Mouse (Mus musculus): Measurements from ENCODE around the gene Ptprg.
A peak's percentile ranks its signal among the peaks of the same experiment; 100 is the strongest.

Ptprg gene

DNA sequence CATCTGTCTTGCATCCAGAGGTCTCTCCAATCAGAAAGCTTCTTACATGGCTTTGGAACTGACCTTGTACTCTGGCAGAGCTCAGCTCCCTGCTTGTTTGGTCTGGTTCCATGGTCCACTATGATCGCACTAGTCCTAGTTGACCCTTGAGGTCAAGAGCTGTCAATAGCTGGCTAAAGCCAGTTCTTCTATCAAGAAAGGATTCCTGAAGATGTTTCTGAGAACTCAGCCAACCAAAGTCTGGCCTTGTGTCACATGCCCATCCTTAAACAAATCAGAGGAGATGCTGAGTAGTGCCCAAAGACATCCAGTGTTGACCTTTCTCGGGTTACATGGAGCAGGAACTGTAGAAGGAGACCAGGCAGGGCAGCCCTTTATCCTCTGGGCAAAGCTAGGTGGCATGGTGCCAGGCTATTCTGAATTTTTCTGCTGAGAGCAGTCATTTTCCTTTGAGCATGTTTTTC is 559.2 kb downstream of the Ptprg start:
- DNase-seq = peak; percentile 21

DNA sequence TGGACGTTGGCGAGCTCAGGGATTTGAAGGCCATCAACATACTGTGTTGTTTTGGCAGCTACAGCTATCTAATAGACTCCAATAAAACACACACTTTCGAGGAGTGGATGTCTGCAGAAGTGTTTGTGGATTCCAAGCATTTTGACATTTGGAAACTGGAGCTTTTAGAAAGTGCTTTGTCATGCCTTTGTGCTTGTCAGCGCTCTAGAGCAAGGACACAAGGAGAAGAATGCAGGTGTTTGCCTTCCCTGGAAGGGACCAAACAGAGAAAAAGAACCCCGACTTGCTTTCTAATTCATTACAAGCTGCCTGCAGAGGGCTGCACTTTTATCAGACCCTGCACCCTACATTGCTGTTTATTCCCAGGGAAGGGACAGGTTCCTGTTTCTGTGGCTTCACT is 560.0 kb downstream of the Ptprg start:
- no peak for DNase-seq

DNA sequence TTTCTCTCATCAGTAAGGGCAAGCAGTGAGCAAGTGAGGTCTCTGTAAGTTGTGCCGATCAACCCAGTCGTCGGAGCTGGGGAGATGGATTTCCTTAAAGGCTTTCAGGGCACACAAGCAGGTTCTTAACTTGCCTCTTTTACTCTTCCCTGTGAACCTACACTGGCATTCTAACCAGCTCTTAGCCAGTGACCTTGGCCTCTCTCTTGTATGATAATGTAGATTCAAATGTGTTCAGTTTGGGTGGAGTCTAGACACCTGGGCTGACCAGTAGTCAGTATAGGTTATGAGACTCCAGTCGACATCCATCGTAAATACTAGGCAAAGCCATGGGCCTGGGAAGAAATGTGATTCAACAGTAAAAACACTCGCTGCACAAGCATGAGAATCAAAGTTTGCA is 560.7 kb downstream of the Ptprg start:
- DNase-seq = no peak

DNA sequence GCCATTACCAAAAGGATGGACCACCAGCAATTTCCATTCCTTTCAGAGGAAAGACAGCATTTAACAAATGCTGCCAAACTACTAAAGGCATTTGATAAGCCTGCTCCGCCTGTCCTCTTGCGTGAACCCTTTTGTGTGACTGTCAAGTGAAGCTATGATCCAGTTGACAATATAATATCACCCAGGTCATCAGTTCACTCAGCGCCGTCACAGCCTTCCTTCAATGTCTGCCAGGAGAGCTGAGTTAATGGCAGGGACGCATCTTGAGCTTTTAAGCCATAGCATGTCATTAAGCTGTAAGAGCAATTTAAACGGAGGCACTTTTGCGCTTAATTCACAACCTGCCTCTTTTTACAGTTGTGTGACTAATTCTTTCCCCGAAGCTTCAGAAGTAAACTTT is 565.9 kb downstream of the Ptprg start:
- DNase-seq = no peak

DNA sequence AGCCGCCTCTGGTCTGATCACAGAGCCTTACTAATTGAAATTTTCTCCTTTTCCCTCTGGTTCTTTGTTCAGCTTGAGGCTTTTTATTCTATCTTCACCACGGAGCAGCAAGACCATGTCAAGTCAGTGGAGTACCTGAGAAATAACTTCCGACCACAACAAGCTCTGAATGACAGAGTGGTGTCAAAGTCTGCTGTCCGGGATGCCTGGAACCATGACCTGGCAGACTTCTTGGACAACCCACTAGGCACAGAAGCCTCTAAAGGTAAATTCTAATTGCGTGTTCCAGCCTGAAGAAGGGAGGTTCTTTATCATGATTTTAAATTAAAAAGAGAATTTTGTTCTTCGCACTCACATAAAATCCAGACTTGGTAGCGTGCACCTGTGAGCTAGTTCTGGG is 568.6 kb downstream of the Ptprg start:
- DNase-seq = no peak

DNA sequence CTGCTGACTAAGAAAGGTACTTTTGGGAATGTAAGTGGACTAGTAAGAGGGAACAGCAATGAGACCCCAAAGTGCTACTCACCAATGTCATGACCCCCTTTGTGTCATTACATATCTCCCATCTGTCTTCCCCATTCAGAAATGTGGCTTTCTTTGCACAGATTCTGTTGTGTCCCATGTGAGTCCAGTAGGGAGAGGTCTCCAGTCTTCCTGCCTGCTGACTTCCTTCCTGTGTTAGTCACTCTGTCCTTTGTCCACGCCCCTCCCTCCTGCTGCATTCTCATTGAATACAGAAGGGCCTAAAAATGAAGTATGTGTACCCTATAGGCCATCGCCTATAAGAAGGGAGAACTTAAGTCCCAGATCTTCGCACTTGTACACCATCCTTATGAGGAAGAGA is 571.4 kb downstream of the Ptprg start:
- no peak for DNase-seq

DNA sequence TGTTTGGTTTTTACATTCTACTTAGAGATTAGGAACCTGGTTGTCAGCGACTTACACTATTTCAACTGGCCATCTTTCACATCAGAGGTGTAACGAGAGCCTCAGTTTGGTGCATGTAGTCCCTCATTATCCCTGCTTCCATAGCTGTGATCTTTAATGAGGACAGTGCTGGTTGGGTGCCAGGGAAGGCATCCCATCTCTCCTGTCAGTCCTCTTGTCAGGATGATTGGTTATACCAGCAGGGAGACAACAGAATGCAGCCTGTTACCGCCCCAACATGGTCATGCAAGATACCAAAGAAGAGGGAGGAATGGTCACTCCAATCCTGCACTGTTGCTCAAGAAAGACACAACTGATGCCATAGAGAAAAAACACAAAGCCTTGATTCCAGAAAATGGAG is 574.6 kb downstream of the Ptprg start:
- DNase-seq = no peak

DNA sequence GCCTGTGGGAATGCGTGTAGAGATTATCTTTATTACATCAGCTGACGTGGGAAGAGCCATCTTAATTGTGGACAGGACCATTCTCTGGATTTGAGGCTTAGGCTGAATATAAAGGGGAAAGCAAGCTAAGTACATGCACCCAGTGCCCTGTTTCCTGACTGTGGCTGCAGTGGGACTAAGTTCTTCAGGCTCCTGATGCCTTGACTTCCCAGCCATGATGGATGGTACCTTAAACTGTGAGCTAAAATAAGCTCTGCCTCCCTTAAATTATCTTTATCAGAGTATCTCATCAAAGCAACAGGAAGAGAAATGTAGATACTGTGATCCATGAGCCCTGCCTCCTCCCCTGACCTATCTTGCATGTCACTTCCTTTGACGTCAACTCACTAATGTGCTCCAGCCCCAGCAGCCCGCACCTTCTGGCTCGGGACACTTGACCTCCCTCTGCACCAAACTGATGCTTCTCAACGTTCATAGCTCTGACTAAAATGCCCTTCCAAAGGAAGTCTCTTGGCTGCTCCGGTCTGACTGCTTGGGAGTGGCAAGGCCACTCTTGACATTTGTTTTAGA is 578.8 kb downstream of the Ptprg start:
- no peak for DNase-seq

DNA sequence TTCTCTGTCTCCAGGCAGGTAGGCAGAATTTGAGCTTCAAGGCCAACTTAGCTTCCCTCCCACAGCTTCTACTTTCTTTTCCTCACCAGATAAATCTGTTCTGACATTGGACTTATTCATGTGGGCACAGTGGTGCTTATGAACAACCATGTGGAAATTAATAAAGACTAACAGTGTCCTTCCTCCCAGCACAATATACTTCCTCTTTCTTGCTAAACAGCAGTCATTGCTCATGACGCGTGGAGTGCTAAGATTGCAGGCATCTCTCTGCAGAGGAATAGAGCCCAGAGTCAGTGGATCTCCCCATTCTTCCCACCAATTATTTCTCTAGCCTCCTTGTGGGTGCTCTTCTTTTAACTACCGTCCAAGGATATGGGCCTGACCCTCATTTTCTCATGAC is 579.8 kb downstream of the Ptprg start:
- DNase-seq = no peak

DNA sequence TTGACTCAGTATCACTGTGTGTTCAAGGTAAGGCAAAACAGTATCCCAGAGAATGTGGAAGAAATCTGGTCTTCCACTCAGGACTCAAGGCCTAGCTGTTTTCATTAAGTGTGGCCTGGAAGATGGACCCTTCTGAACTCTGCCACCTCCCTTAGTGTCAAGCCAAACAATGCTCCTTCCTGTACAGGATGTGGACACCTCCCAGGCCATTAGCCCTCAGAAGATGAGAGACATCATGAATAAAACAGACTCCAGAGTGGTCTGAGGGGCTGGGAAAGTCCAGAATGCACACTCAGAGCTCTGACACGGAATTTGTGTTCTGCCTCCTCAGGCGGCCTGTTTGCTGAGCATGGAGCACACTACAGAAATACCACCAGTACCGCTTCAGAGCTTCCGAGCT is 581.2 kb downstream of the Ptprg start:
- no peak for DNase-seq

DNA sequence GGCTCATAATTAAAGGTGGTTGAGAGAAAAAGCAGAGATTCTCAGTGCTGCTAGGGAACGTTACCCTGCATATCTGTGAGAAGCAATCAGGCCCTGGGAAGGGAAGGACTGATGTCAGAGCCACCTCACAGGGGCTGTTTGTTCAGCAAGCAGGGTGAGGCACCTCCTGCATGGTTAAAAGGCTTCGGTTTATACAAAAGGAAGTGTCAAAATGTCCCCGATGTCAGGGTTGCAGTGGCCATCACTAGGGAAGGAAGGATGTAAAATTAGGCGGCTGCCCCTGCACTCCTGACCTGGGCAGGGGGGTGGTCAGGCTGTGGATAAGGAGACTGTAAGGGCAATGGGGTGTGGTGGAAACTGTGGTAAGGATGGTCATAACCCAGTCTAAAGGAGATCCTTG is 583.2 kb downstream of the Ptprg start:
- no peak for DNase-seq

DNA sequence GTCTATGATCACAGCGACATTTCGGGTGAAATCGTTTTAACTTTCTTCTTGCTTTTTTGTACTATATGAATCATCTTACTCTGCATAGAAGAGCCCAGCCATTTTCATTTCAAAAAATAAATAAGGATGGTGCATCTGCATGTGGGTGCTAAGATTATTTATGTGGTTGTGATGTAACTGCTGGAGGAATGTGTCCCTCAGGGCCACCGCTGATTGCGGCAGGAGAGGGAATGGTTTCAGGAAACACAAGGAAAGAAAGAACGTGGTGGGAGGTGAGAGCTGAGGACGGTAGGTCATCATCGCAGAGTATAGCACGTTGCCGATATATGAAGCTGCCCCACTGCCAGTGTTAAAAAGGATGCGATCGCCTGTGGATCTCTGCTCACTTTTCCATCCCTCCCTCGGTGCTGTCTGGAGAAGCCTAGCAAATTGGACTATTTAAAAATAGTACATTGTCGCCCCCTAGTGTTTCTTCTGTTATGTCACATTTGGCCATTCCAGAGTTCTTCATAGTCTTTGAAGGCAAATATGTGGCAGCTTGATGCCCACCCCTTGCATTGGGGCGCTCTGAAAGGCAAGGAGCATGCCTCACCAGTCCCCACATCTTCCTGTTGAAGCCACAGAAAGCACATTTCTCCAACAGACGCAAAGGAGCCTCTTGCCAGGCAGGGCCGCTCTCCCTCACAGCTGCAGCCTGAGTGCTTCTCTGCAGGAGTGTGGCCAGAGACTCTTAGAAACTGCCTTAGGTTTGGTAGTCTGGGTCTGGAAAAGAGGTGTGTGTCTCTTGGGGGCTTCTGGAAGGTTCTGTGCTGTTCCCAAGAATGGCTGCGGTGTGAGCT is 586.5 kb downstream of the Ptprg start:
- DNase-seq = peak; percentile 53

DNA sequence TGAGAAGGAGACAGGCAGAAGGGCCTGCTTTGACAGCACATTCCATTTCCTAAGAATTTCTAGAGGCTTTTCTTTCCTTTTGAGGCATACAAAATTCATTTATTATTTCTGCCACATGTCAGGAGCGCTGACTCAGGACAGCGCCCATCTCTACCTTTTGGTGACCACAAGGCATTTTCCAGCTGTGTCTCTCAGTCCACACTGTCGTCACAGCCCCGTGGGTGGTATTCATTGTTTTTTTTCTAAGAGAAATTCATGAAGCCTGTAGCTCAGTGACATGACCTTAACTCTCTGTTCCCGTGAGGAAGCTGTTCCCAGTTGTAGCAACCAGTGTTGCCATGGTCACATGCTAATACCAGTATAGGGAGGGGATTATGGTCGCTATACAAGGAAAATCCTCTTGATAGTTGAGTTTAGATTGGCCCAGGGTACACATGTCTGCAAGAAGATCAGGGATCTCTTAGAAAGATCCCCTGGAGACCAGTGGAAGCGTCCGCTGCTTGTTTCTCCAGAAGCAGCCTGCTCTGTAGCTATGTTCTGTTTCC is 590.7 kb downstream of the Ptprg start:
- no peak for DNase-seq

DNA sequence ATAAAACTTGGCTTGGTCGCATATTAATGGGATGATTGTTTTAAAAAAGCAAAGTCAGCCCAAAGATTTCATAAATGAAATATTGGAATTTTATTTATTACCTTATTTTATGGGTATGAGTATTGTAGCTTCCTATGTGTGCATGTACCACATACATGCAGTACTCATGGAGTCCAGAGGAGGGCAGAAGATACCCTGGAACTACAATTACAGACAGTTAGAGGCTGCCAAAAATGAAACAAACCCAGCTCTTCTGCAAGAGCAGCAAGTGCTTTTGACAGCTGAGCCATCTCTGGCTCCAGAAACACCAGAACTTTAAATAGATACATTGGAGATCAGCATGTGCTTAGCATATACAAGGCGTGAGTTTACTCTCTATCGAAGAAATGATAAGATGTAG is 592.6 kb downstream of the Ptprg start:
- no peak for DNase-seq

DNA sequence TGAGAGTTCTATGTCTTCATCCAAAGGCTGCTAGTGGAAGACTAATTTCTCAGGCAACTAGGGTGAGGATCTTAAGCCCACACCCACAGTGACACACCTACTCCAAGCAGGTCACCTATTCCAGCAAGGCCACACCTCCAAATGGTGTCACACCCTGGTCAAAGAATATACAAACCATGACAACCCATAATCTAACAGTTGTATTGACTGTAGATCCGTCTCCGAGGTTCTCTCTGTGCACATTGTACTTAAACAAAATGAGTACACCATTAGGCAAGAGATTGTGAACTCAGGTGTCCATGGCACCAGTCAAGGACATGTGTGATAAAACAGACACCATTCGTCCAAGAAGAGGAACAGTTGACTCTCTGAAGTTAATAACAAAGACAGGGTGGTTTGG is 596.2 kb downstream of the Ptprg start:
- DNase-seq = no peak

DNA sequence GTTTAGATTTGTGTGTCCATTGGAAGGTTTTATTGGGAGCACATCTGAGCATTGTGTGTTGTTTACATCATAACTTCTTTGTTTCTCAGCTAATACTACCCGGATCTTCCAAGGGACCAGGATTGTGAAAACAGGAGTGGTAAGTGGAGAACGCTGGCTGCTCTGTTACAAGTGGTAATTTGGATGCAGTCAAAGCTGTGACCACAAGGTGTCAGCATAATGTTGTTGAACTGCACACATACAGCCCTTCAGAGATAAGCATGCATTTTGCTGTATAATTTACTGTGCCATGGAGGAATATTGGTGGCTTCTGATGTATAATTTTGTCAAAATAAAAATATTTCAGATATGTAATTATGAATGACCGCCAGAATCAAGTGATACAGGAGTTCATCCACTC is 598.6 kb downstream of the Ptprg start:
- peak; percentile 40 for DNase-seq

DNA sequence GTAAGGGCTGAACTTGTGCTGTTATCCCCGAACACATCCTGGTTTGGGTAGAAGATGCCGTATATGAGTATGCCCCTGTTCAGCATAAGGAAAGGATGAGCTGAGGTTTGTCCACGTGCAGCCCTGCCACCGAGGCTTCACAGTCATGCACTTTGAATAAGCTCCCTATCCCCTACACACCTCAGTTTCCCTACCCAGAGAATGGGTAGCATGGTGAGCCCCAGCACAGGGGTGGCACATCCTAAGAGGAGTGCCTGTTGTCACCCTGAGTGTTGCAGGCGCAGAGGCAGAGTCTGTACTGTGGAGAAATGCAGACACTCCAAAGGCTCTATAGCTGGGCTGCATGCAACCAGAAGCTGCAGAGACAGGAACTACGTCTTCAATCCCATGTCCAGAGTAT is 599.4 kb downstream of the Ptprg start:
- no peak for DNase-seq

DNA sequence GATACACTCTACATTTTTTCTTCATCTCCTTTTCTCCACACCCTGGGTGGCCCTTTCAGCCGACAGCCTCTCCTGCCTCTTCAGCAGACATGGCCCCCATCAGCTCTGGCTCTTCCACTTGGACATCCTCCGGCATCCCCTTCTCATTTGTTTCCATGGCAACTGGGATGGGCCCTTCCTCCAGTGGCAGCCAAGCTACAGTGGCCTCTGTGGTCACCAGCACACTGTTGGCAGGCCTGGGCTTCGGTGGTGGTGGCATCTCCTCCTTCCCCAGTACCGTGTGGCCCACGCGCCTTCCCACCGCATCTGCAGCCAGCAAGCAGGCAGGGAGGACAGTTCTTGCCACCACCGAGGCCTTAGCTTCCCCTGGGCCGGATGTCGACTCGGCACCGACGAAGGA is 600.3 kb downstream of the Ptprg start:
- DNase-seq = no peak

DNA sequence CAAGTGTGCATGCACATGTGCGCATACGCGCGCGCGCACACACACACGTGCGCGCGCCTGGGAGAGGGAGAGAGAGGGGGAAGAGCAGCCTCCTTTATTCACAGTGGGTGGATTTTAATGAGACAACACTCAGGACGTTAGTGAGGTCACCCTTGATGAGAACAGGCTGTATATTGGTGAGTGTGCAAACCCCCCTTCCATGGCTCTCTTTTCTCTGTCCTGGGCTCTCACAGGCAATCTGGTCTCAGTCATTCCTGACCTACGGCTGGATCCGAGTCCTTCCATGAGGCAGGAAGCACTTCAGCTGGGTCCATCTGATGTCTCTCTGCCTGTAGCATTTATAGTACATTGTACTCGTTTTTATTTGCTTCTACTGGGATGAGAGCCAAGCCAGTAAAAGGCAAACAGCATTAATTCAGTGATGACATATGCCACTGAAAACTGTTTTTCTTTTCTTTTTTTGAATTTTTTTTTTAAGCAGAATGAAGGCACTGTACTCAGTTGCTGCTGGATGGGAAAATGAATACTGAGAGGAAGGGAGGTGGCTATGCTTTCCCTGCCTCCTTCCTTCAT is 608.5 kb downstream of the Ptprg start:
- DNase-seq = no peak

DNA sequence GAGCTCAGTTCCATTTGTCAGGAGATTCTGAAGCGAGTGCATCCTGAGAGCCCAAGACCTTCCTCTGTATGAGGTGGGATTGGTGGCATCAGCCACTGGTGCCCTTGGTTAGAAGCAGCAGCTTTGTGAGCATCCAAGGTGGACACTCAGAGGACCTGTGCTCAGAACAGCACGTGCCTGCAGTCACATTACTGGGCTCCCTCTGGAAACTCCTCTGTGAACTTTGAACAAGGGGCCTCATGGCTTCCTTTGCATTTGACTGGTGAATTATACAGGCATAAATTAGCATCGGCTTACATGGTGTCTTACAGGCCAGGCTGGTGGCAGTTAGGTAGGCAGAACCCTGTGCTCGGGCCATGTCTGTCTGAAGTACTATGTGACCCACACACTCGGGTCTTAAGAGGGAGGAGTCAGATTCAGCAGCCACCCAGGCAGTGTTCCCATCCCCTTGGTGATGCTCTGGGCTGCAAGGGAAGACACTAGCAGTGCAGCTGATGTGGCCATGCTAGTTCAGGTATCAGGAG is 609.1 kb downstream of the Ptprg start:
- DNase-seq = no peak

DNA sequence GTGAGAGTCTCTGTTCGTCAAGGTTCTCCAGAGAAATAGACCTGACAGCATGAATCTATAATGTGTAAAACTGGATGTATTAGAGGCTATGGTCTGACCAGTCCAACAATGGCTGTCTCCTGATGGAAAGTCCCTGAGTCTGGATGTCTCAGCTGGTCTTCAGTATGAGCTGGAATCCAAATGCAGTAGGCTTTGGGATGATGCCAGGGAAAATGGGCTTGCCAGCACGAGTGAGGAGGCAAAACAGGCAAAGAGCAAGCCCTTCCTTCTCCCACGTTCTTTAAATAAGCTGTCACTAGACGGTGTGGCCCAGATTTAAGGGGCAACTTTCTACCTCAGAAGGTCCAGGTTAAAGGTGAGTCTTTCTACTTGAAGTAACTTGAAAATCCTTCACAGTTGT is 609.9 kb downstream of the Ptprg start:
- peak; percentile 16 for DNase-seq

DNA sequence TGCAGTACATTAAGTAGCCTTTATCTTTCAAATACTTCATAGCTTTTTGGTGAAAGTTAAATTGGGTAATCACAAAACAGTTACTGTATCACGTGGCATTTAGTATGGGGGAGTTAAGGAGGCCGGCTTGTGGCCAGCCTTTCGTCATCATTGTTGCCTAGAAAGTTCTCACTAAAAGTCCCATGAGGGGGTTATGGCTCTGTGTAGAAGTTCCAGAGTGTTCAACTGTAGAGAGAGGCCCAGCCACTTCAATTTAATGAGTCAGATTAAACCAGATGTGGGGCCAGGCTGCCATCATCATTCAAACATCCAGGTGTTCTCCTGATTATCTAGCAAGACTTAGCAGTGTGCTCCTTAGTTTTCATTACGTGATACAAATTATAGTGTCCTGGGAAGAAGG is 613.9 kb downstream of the Ptprg start:
- DNase-seq = no peak

DNA sequence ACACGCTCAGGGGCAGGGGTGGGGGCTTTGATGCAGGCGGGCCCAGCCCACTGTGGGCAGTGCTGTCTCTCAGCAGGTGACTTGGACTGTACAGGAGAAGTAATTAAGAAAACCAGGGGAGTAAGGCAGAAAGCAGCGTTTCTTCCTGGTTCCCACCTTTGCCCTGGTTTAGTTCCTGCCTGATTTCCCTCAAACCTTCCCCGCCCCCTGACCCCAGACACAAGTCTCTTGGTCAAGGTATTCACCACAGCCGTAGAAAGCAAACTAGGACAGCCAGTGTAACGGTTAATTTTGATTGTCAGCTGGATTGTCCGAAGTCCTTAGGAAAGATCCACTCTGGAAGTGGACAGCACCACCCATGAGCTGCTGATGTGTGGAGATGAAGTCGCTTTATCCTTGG is 614.3 kb downstream of the Ptprg start:
- no peak for DNase-seq

DNA sequence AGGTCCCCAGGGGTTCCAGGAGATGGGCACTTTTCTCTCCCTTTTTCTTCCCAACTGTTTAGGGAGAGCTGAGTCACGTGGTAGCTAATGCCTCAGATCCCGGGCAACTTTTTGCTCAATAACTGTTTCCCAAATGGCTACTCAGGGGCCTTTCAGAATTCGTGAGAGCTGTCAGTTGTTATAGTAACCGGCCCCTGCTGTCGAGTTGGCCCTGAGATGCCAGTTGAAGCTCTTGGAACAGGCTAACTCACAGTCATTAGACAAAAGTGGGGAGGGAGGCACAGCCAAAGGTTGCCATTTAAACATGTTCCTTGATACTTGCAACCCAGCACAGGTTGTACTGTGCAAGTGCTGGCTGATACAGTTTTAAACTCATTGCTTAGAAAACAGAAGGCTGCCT is 624.1 kb downstream of the Ptprg start:
- DNase-seq = peak; percentile 32
